Comparison of ENCODE assay signal across 8 mouse cellular contexts in the genomic region with DNA sequence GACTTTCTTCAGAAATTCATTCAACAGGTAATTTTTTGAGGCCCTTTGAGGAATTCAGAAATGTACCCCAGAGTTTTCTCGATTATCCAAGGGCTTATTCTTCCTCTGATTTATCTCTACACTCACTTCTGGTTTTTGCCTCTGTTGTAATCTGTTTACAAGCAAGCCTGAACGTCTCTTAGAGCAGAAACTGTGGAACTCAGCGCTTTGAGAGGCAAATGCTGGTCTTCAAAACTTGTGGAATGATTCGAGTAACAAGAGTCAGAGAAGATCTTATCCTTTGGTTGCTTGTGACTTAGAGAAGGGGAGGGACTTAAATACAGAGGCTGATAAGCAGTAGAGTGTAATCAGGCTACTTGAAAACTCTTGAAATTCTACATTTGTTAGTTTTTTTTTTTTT. TPM values are rescaled to one million over a fixed set of nuclear protein-coding genes. Genes with fewer than 3 reads are reported as not detected.
DNase-seq lines count a peak whose midpoint lies in the region; ATAC-seq and TF ChIP-seq lines count a peak whose summit lies in the region.

No protein-coding gene starts in this region.

- H3K9me3 ChIP-seq in hindbrain, embryonic 16.5 days (ENCODE audit: control insufficient read depth, low read length) = no peaks in the 10 kb centered on the region
- no peaks in the 10 kb centered on the region for H3K9me3 ChIP-seq in midbrain, postnatal 0 days (ENCODE audit: low read length)

- peak overlapping the region; percentile 92 for H3K9ac ChIP-seq in hindbrain, embryonic 16.5 days (ENCODE audit: low read depth, low read length)
- peak overlapping the region; percentile 94 for H3K9ac ChIP-seq in midbrain, postnatal 0 days (replicated peaks; ENCODE audit: low read length, poor library complexity, severe bottlenecking)

- peak overlapping the region; percentile 99 for H3K4me2 ChIP-seq in hindbrain, embryonic 16.5 days (ENCODE audit: low read length)
- peak overlapping the region; percentile 96 for H3K4me2 ChIP-seq in midbrain, postnatal 0 days (ENCODE audit: low read depth, low read length, poor library complexity, severe bottlenecking)

- 22% methylated on average over 4 of the region's 4 CpGs for whole genome bisulfite sequencing in hindbrain, embryonic 16.5 days
- WGBS in midbrain, postnatal 0 days = 22% methylated on average over 4 of the region's 4 CpGs

- no peaks in the 10 kb centered on the region for H3K27me3 ChIP-seq in hindbrain, embryonic 16.5 days (replicated peaks; ENCODE audit: control insufficient read depth, insufficient read depth, low read length)
- no peaks in the 10 kb centered on the region for H3K27me3 ChIP-seq in midbrain, postnatal 0 days (ENCODE audit: insufficient read depth, low read length)

- H3K4me1 ChIP-seq in hindbrain, embryonic 16.5 days (ENCODE audit: control insufficient read depth, insufficient read depth, low read depth, low read length) = peaks cover 24% of the 10 kb centered on the region
- H3K4me1 ChIP-seq in midbrain, postnatal 0 days (ENCODE audit: insufficient read depth, low read length) = peaks cover 8% of the 10 kb centered on the region

- no peak for TF ChIP-seq CTCF in layer of hippocampus, adult 2 months (conservative IDR thresholded peaks at IDR 0.05)
- no peak for TF ChIP-seq CTCF in midbrain, postnatal 0 days (IDR thresholded peaks at IDR 0.05)

- DNase-seq in layer of hippocampus, adult 2 months (ENCODE audit: low spot score in 2 of 2) = no peak
- DNase-seq in layer of hippocampus, postnatal 14 days (ENCODE audit: low spot score in 2 of 2) = no peak
- peak; percentile 16 for DNase-seq in c-Kit-positive CD71-positive TER-119-negative erythroid progenitor cells, embryonic 14.5 days (ENCODE audit: low read depth)
- DNase-seq in midbrain, postnatal 0 days (ENCODE audit: low spot score) = no peak
- no peak for DNase-seq in layer of hippocampus, adult 18-20 months (ENCODE audit: low spot score in 2 of 2)
- no peak for DNase-seq in natural killer cell, adult 2 months (ENCODE audit: low spot score in 2 of 2)
- DNase-seq in embryo, embryonic 11 days = no peak

- no peaks in the 10 kb centered on the region for H3K36me3 ChIP-seq in hindbrain, embryonic 16.5 days (ENCODE audit: control insufficient read depth, insufficient read depth, low read length)
- H3K36me3 ChIP-seq in midbrain, postnatal 0 days (ENCODE audit: insufficient read depth, low read length) = no peaks in the 10 kb centered on the region

- no peak for ATAC-seq in hindbrain, embryonic 16.5 days
- no peak for ATAC-seq in midbrain, postnatal 0 days (ENCODE audit: low FRiP score)

- H3K4me3 ChIP-seq in layer of hippocampus, adult 2 months = peak overlapping the region; percentile 67
- H3K4me3 ChIP-seq in hindbrain, embryonic 16.5 days (ENCODE audit: low read length) = peak overlapping the region; percentile 63
- H3K4me3 ChIP-seq in midbrain, postnatal 0 days (ENCODE audit: low read depth, low read length) = peak overlapping the region; percentile 98

- H3K27ac ChIP-seq in layer of hippocampus, adult 2 months = peak overlapping the region; percentile 98
- H3K27ac ChIP-seq in hindbrain, embryonic 16.5 days (ENCODE audit: low read depth, low read length) = no peak overlapping the region
- H3K27ac ChIP-seq in midbrain, postnatal 0 days (ENCODE audit: low read depth, low read length) = no peak overlapping the region

RNA-seq across cellular contexts. Expression of gene Osbpl11, which starts 1.3 kb away (rescaled TPM):
- total RNA-seq in layer of hippocampus, adult 2 months (2021) = 10 to 100 TPM; 18.2 to 18.3 TPM
- total RNA-seq in layer of hippocampus, postnatal 14 days (2021) = 10 to 100 TPM; 22.2 to 24.5 TPM
- 11.7 and 15.3 TPM in 2 replicates for polyA plus RNA-seq in hindbrain, embryonic 16.5 days (2015; fragmentation: Nextera tagmentation; extraction: Ambion mirVana)
- 25.1 TPM in 2 replicates for total RNA-seq in midbrain, postnatal 0 days (2014; rRNA removed)
- 11.7 and 12.0 TPM in 2 replicates for polyA plus RNA-seq in midbrain, postnatal 0 days (2015; fragmentation: Nextera tagmentation; extraction: Ambion mirVana)
- 10 to 100 TPM; 20.1 to 20.7 TPM for total RNA-seq in layer of hippocampus, adult 18-20 months (2021)
